Mouse (Mus musculus): ENCODE measurements around the gene Ugt1a9.

GRCm38 (mm10) chr1:88231803-88232499 is 161.4 kb downstream of the Ugt1a9 start:
- no peak for TF ChIP-seq TCF12 (IDR thresholded peaks at IDR 0.05; ENCODE audit: low read depth, low read length)
- no peak for TF ChIP-seq POLR2A (IDR thresholded peaks at IDR 0.05; ENCODE audit: low read depth, low read length)
- TF ChIP-seq CTCF (conservative IDR thresholded peaks at IDR 0.05 in 1 of 2, IDR thresholded peaks at IDR 0.05 in 1 of 2; ENCODE audit: low read depth in 2 of 2, low read length in 2 of 2) = no peak
- no peak for TF ChIP-seq E2F4 (IDR thresholded peaks at IDR 0.05; ENCODE audit: insufficient replicate concordance, low read depth, low read length)
- no peak for TF ChIP-seq EP300 (IDR thresholded peaks at IDR 0.05; ENCODE audit: low read length)
- no peak for TF ChIP-seq USF1 (IDR thresholded peaks at IDR 0.05; ENCODE audit: low read depth, low read length)
- TF ChIP-seq TBP (conservative IDR thresholded peaks at IDR 0.05; ENCODE audit: low read depth, low read length) = no peak

Data from CH12.LX (cell line).